Mouse (Mus musculus) NIH3T3 (cell line): ENCODE data around the gene Ptpn1.
A peak's percentile ranks its signal among the peaks of the same experiment; 100 is the strongest.

Experiments
- DNase-seq: peaks from one replicate; pipeline ENCODE4 v3.0.0-alpha.2; 2012; ENCODE audit warnings: low read depth

The Ptpn1 gene

DNA sequence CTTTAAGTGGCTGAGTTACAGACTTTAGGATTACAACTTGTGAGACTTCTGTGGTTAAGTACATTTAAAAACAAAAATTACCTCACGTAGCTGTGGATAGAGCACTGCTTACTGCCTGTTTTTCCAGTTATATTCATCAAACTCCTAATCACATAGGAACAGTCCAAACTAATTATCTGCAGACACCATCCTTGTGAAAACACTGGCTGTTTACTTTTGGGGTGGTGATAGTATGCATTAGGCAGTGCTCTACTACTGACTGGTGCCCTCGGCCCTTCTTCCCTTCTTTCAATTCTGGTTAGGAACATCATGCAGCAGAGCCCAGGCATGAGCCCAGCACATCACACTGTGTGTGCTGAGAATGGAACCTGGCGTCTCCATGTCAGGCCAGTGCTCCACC lies 15.4 kb downstream of the Ptpn1 start:
- no peak for DNase-seq

DNA sequence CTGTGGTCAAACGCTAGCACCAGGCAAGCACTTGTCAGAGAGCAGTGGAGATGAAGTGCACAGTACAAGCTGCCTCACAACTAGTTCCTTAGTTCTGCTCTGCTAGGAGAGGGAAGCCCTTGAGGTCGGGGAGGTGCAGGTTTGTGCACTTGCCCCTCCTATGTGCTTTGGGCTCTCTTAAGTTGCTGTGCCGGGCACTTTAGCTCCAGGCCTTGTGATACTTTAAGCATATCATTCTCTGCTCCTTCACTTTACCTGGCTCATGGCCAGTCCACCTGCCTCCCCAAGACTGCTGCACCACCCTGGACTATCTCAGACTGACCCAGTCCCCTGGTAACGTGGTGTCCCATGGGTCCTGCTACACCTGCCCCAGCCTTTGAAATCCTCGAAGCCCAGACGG lies 16.2 kb downstream of the Ptpn1 start:
- DNase-seq: no peak

DNA sequence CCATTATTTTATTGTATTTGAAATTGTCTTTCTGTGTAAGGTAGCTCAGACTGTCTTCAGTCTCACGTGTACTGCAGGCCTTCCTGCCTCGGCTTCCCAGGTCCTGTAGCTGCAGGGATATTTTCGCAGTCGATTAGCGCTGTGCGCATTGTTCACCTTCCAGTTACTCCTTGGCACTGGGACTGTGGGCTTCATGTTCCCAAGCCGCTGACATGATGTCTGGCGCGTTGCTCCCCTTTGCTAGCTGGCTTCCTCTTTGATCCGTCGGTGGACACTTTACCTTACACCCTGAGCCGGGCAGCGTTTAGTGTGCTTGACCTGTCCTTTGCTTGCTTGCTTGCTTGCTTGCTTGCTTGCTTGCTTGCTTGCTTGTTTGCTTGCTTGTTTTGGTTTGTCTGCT lies 16.7 kb downstream of the Ptpn1 start:
- DNase-seq: no peak

DNA sequence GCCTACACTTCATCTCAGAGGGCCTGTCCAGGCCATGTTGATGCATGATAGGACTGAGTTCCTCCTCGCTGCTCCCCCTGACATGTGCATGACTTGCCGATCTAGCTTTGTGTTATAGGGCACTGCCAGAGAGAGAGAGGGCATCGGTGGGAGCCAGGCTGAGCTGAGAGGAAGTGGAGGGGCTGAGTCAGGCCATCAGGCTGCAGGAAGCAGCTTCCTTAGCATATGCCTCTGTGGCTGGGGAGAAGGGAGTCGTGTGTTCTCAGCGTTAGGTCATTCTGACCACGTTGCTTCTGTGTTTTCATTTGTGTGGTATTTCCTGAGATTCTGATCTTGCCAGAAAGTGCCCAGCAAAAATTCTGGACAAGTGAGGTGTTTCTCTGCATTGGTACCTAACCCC lies 17.4 kb downstream of the Ptpn1 start:
- peak; percentile 50 for DNase-seq

DNA sequence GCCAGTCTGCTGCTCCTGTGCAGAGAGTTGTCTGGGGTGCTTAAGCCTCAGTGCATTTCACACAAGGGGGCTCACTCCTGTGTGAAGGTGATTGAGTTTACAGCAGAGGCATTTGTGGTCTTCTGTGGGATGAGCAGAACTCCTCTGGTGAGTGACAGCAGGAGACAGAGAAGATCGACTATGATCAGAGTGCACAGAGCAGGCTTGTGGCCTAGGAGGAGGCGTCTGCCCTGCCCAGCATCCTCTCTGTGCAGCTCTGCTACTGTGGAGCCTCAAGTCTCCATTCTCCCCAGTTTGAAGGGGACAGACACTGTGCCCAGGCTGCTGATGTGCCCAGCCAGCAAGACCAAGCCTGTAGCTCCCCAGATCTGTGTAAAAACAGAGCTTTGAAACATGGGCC lies 18.0 kb downstream of the Ptpn1 start:
- no peak for DNase-seq

DNA sequence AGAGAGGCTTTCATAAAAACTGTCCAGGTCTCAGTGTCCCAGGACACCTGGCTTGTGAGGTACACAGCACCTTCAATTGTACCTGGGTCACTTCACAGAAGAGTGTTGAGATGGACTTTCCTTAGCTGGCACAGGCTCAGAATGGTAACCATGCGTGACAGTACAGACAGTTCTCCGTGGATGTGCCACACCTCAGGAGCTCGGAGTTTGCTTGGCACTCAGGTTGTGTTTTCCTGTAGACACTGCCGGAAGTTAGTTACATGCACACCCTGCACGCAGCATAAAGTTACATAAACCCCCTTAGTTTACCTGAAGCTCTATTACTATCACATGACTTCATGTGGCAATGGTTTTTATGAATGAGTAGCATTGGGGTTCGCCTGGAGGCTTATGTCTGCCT lies 18.8 kb downstream of the Ptpn1 start:
- DNase-seq: no peak

DNA sequence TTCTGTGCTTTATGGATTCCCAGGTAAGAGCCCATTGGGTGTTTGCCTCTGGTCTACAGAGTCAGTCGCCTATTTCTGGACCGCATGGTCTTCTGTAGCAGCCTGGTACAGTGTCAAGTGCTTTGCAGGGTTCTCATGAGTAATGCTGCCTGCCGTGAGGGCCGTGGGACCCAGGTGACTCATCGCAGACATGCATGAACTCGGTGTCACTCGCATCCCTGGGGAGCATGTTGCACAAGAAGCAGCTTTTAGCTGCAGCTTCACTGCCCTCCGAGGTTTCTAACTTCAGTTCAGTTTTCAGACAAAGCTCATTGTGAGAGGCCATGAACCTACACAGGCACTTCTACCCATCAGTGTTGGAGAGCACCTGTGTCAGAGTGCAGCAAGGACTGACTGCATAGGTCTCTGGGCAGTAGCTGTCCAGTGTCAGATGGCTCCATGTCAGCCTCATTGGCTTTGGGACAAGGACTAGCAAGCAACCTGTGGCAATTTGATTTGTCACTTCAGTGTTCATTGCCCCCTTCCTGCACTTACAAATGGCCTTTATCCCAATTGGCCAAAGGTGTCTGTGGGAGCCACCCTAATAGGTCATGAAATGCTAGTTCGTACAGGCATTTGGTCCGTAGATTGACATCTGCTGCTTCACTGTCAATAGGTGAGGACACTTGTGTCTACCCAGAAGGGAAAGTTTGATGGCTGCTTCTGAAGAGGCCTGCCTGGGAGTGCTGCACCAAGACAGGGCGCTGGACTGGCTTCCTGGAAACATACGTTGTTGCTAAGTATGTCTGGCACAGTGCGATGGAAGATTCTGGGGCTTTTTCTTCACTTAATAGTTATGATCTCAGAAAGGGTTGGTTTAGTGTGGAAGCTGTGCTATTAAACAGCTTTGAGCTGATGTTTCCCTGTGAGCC lies 19.7 kb downstream of the Ptpn1 start:
- peak; percentile 87 for DNase-seq

DNA sequence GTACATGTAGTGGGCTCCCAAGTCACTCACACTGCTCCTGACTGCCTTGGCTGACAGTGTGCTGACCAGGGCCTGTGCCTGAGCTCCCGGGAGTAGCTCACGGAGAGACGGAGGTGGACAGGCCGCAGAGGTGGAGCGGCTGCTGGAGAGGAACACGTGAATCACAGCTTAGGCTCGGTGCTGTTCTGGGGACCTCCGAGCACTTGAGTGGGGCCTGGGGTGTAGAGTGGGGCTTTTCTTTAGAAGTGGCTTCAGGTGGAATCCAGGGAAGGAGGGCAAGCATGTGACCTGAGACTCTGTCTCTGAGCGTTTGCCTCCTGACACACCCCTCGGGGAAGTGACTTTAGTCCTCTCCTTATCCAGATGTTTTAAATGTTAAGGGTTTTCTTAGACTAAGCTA lies 22.0 kb downstream of the Ptpn1 start:
- DNase-seq: no peak

DNA sequence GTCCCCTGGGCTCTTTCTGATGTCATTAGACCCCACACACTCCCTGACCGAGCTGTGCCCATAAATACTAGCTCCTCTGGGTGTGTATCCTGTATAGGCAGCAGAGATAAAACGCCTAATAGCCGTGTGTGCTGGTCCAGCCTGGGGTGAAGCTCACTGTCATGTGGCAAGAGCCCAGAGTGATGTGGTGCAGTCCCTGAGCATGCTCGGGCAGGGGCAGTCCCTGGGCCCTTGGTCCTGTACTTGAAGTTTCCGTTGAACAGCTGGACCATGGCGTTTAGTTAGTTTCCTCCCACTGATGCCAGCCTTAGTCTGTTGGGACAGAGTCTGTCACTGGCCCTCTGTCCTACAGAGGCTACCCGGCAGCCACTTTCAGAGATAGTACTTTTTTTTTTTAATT lies 23.1 kb downstream of the Ptpn1 start:
- no peak for DNase-seq

DNA sequence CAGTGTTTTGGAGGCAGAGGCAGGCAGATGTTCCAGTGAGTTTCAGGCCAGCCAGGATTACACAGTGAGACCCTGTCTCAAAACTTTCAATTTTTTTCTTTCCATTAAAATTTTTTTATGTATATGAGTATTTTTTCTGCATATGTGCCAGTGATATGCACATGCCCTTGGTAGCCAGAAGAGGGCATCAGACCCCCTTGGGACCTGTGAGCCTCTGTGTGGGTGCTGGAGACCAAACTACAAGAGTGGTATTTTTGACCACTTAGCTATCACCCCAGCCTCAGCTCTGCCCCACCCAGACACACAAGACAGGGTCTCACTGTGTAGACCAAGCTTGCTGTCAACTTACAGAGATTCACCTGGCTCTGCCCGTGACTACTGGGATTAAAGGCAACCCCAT lies 25.7 kb downstream of the Ptpn1 start:
- DNase-seq: no peak

DNA sequence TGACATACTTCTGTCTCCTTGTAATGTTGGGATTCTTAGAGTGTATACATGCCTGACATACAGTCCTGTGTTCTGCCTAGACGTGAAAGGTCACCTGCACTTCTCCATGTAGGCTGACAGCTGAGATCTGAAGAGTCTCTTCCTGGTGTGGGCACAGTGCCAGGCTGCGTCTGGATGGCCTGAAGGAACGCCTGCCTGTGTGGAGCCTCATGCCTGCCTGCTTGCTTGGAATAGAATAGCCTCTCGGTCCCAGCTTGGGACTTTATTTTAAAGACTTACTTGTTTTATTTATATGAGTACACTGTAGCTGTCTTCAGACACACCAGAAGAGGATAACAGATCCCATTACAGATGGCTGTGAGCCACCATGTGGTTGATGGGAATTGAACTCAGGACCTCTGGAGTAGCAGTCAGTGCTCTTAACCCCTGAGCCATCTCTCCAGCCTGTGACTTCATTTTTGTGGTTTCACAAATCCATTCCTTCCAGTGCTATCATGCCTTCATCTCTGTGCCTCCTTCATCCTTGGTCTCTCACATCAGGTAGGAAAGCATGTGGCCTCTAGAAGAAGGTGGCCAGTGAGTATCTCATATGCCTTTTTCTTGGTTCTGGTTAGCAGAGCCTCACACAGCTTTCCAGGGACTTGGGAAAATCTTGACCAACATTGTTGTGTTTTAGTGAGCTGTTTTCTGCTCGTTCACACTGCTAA lies 26.4 kb downstream of the Ptpn1 start:
- peak; percentile 53 for DNase-seq

DNA sequence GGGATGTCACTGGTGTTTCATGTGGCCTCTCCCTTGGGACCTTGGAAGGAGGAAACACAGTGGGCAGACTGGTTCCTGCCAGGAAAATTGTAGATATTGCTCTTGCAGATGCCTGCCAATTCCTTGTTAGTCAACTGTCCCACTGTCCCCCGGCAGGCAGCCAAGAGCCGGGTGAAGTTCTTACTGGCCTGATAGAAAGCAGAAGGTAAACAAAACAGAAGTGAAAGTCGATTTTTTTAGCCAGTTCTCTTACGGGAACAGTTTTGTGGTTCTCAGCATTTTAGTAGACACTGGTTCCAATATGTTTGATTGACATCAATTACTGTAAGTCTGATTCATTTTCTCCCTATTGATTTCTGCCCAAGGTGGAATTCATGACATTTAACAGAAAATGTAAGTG lies 27.0 kb downstream of the Ptpn1 start:
- DNase-seq: peak; percentile 92

DNA sequence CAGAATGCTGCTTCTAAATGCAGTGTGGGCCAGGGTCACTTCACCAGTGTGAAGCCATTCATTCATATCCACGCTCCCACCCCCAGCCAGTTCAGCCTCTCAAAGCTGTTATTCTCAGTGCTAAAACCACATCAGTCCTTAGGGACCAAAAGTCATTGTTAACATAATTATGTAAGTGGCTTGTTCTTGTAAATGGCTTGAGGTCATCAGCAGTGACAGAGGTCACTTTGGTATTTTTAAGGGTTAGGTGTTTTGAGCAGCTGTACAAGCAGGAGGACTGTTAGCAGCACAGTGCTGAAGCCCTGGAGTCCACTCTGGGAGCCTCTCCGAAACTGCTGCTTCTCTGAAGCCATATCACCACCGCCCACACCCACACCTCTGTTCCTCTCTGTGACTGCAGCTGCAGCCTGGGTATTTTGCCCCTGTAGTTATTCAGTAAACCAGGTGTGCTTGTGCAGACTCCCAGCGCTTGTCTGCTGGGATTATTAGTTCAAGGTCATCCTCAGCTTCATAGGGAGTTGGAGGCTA lies 27.6 kb downstream of the Ptpn1 start:
- DNase-seq: no peak

DNA sequence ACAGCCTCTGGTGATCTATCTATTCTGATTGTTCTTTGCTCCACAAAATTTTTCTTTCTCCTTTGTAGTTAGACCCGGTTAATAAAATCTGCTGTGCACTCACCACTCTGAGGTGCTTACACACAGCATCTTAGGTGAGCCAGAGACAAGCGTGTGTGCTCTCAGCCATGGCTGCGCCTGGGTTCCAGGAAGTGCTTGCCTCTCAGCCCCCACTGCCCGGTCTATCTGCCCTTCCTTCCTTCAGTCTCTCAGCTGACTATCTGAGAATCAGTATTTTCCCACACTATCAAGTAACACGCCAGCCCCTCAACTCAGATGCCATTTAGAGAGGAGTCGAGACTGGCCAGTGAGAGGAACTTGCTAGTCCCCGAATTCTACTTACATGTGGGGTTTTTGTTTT lies 28.1 kb downstream of the Ptpn1 start:
- DNase-seq: no peak

DNA sequence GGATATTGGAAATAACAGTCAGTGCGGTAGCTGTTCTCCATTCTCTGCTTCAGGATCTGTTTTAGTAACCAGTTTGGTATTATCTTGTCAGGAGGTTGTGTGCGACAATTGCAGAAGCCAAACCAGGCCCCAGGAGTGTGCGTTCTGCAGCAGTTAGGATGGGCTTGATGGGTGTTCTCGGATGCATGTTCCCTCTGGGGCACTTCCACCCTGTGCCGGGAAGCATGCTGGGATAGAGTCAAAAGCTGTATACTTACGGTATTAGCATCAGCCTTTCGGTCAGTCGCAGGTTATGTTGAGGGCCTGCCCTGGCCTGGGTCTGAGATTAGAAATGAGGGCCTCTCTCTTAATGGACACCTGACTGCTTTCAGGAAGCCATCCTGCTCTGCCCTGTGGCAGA lies 28.7 kb downstream of the Ptpn1 start:
- no peak for DNase-seq

DNA sequence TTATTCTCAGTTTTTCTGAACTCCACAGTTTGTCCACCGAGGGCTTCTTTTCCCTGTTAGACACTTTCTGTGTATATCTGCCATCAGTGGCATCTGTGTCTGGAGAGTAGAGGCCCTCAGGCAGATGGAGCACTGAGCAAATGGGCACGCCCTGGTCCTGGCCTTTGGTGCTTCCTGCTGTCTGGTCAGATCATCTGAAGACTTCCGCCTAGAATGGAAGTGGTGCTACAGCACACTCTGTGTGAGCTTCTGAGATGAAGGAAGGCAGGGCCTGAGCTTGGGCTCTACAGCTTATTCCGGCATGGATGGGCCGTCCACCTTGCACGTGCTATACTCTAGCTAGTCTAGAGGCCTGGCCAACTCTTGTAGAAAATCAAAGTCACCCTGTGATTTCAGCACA lies 30.5 kb downstream of the Ptpn1 start:
- DNase-seq: no peak

DNA sequence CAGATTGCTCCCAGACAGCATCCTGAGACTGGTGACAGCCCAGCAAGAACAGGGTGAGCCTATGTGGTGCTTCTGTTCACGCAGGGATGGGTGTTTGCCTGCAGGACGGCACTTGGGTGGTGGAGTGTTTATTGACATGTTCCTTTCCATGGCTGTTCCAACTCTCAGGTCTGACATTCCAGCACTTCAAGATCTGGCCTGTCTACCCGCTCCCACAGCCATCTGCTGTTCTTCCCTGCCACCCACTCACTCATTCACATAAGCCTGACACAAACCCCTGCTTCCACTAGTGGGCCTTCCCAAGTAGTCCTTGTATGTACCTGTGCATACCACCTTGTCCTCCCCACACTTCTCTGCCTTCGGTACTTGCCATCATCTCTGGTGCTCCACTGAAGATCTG lies 31.3 kb downstream of the Ptpn1 start:
- DNase-seq: no peak

DNA sequence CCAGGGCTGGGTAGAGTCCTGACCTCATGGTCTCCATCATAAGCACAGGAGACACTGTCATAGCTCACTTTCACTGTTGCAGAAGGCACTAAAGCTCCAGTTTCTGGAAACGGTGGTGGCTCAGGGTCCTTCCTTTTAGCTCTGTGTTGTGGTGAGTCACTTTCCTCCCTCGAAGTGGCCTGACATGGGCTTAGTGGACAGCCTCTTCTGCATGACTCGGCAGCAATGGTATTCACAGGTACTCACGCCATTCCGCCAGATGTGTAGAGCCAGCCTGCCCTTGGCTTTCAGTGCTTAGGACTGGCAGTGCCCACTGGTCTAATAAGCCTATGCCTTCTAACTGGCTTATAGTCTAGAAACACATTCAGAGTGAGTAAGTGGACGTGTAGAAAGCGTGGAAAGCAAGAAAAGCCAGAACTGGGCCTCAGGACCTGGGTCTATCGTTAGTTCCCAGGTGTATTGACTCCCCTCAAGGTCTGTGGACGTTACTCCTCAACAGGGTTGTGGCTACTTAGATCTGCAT lies 32.0 kb downstream of the Ptpn1 start:
- DNase-seq: no peak

DNA sequence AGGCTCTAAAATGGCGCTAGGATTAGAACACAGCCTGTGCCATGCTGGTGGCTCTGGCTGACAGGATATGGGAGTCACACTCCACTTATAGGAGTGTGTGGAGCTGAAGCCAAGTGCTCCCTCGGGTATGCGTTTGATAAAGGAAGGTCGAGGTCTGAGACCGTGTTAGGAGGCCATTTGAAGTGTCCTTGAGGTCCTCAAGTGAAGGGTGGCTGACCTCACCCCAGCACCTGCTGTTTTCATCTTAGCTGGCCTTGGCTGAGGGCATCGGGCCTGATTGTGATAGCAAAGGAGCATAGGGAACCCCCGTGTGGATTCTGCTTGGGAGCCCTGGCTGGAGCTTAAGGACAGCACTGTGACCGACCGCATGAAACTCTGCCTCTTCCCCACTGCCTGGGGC lies 32.5 kb downstream of the Ptpn1 start:
- DNase-seq: no peak

DNA sequence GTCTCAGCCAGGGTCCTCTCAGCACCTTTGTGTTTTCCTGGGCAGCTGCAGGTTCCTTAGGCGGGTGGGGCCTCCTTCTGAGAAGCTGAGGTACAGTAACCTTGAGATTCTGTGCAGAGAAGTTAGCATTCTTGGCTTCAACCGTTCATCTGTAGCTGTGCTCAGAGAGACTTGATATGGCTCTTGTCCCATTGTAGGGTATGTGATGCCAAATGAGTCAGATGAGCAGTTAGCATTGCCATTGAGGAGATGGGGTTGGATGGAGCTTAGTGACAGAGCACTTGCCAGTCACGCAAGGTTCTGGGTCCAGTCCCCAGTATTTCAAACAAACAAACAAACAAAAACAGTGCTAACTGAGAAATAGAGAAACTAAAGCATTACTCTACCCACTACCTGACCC lies 34.1 kb downstream of the Ptpn1 start:
- DNase-seq: no peak

DNA sequence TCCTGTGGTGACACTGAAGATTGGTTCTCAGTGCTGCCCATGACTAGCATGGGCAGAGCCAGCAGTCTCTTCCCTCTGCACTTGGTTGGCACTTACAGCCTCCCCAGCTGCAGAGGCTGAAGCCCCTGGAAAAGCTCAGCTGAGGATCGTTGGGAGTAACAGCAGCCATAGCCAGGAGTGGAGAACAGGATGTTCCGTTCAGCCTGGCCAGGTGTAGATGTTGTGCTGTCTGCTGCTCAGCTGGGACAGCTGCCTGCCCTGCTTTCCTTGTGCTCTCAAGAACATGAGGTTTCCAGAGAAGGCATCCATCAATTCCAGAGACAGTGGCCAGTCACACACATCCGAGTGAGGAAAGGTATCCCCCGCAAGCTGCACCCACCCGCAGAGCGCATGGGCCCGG lies 36.6 kb downstream of the Ptpn1 start:
- DNase-seq: no peak

DNA sequence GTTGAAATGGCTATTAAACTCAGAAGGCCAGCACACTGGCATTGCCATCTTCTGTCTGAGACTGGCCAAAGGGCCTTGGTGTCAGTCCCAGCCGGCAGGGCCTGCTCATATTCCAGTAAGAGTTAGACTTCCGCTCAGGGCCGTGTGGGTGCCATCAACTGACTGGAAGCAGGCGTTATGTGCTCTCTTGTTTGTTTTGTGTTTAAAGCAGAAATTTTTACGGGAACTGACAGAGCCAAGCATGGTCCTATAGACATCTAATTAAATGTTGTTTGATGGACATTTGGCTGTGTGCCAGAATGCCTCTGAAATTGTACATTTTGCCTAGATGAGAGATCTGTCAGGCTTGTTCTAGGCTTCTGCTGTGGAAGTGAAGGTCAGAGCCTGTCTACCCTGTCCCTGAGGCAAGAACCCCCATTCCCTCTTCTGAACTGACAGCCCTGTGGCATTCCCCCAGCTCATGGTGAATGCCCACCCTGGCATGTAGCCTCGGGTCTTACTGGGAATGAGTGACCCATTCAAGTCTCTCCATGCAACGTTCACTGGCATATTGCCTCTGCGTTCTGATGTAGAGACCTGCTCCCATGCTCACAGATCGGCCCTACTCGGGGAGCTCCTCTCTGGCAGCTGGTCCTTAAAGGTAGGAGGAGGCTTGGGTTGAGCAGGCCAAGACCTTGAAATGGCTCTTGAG lies 38.1 kb downstream of the Ptpn1 start:
- no peak for DNase-seq

DNA sequence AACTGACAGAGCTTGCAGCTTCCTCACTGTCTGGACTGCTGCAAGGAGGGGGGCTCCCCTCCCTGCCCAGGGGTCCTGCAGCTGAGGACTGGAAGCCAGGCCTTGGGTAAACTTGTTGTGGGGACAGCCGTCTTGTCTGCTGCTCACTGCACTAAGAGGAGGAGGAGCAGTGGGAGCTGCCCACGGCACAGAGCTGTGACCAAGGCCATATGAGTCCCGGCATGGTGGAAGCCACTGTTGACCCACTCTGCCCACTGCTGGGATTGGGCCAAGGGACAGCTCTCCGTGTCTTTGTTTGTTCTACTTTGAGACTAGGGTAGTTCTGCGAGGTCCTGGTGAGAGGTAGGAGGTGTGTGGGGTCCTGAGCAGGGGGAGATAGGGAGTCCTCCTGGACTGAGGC lies 40.3 kb downstream of the Ptpn1 start:
- DNase-seq: no peak
